Mouse (Mus musculus) midbrain, embryonic 14.5 days (tissue): ENCODE data around the gene Dnm3. TPM values are rescaled to one million over a fixed set of nuclear protein-coding genes. Genes with fewer than 3 reads are reported as not detected.

Experiments
- ATAC-seq: fragments of 200-750 bp; cut with Nextera tagmentation; 2 replicates; pipeline ENCODE4 v1.8.0; 2017; ENCODE audit warnings: moderate number of reproducible peaks, moderate library complexity; ENCODE audit not compliant: low FRiP score, low TSS enrichment
- DNase-seq: peaks from one replicate; pipeline ENCODE4 v3.0.0-alpha.2; 2015
- H3K27ac ChIP-seq: fragments of 300-500 bp; sonication (generic); replicated peaks from 2 replicates; pipeline ENCODE4 v1.5.1; 2014; ENCODE audit warnings: mild to moderate bottlenecking, low read depth, low read length, moderate library complexity
- H3K27me3 ChIP-seq: fragments of 300-500 bp; sonication (generic); 2 replicates; pipeline ENCODE4 v1.6.1; 2014; ENCODE audit warnings: low read length, control low read depth, mixed read lengths; ENCODE audit not compliant: control insufficient read depth, insufficient read depth
- H3K36me3 ChIP-seq: fragments of 300-500 bp; sonication (generic); 2 replicates; pipeline ENCODE4 v1.6.1; 2014; ENCODE audit warnings: low read length, control low read depth; ENCODE audit not compliant: control insufficient read depth, insufficient read depth
- H3K4me1 ChIP-seq: fragments of 300-500 bp; sonication (generic); 2 replicates; pipeline ENCODE4 v1.6.1; 2014; ENCODE audit warnings: mild to moderate bottlenecking, antibody characterized with exemption, low read length, control low read depth; ENCODE audit not compliant: control insufficient read depth, insufficient read depth
- H3K4me2 ChIP-seq: fragments of 300-500 bp; sonication (generic); 2 replicates; pipeline ENCODE4 v1.6.1; 2014; ENCODE audit warnings: mild to moderate bottlenecking, low read length, moderate library complexity
- H3K4me3 ChIP-seq: fragments of 300-500 bp; sonication (generic); replicated peaks from 2 replicates; pipeline ENCODE4 v1.5.1; 2014; ENCODE audit warnings: low read depth, low read length
- H3K9ac ChIP-seq: fragments of 300-500 bp; sonication (generic); replicated peaks from 2 replicates; pipeline ENCODE4 v1.6.1; 2014; ENCODE audit warnings: mild to moderate bottlenecking, low read length, moderate library complexity
- H3K9me3 ChIP-seq: fragments of 300-500 bp; sonication (generic); 2 replicates; pipeline ENCODE4 v1.6.1; 2016; ENCODE audit warnings: low read length, control low read depth, mixed read lengths; ENCODE audit not compliant: control insufficient read depth
- WGBS: fragments of 180-500 bp; shearing (Covaris S2); extraction: QIAGEN DNeasy Blood & Tissue Kit; methylation state at CpG from one replicate; pipeline ENCODE4 v1.1.7; 2014; 5-methylcytosine and 5-hydroxymethylcytosine counted together
- polyA plus RNA-seq: library from polyadenylated mRNA; unstranded; fragments of >200 nt; fragmentation: Nextera tagmentation; extraction: Ambion mirVana; gene quantifications from 2 replicates; pipeline ENCODE4 v1.2.1, GENCODE M21; 2014

Dnm3 gene
- polyA plus RNA-seq, 1 experiment from 2014 or later, result 62.0 TPM

DNA sequence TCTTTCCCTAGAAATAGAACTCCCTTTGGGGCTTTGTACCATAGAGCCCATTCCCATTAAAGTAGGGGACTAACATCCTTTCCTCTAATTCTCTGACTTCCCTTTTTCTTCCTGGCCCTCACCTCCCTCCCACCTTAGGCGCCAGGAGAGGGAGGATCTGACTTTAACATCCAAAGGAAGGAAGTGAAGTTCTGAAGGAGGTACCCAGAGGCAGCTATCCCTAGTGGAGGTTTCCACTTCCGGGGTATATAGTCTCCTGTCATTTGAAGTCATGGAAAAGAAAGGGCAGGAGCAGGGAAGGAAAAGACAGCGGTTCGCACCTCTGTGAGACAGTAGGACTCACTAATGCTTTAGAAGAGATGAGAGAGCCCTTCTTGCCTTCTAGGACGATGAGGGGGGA, 478.5 kb downstream of the Dnm3 start:
- 46% methylated on average over 5 of the region's 5 CpGs for WGBS
- 0 out of 2 replicates have a peak, but pooled peaks cover 3% of the 10 kb centered on the region for H3K36me3 ChIP-seq
- no peak overlapping the region for H3K4me3 ChIP-seq
- DNase-seq, result no peak
- H3K27ac ChIP-seq, result no peak overlapping the region; the same call in 1 of the 2 replicates
- no peak overlapping the region for H3K9ac ChIP-seq
- no peaks in the 10 kb centered on the region for H3K9me3 ChIP-seq
- no peak overlapping the region for H3K4me2 ChIP-seq
- ATAC-seq, result no peak
- no peaks in the 10 kb centered on the region for H3K27me3 ChIP-seq
- H3K4me1 ChIP-seq, result 0 out of 2 replicates have a peak, but pooled peaks cover 4% of the 10 kb centered on the region

GRCm38 (mm10) chr1:161998781-161999180, 479.1 kb downstream of the Dnm3 start:
- H3K36me3 ChIP-seq, result 0 out of 2 replicates have a peak, but pooled peaks cover 3% of the 10 kb centered on the region
- ATAC-seq (no peak), DNase-seq (no peak)
- no peaks in the 10 kb centered on the region for H3K27me3 ChIP-seq
- no peak overlapping the region for H3K4me2 ChIP-seq
- H3K9me3 ChIP-seq, result no peaks in the 10 kb centered on the region
- H3K27ac ChIP-seq, result no peak overlapping the region
- no peaks in the 10 kb centered on the region for H3K4me1 ChIP-seq
- no peak overlapping the region for H3K9ac ChIP-seq
- WGBS, result 76% methylated on average over 4 of the region's 4 CpGs
- H3K4me3 ChIP-seq, result no peak overlapping the region

DNA sequence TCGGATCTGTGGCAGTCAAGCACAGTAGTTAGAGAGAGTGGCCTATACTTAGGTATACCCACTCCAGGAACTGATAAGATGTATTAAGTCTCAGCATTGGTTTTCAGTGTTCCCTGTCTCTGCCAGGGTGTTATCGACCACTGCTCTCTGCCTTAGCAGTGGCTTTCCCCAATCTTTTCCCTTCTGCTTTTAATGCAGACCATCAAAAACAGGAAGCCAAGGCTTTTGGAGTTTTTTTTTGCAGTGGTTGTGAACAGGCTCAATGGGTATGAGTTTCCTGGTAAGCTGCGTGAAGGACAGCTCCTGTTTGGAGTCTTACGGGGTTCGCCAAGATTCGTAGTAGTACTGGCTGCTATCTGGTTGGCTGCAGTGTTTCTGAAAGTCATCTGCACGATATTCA, 485.4 kb downstream of the Dnm3 start:
- Histone ChIP-seq H3K27me3 (no peaks in the 10 kb centered on the region), H3K4me1 (no peaks in the 10 kb centered on the region), H3K36me3 (no peaks in the 10 kb centered on the region), H3K27ac (no peak overlapping the region), H3K9ac (no peak overlapping the region), H3K9me3 (no peaks in the 10 kb centered on the region), H3K4me3 (no peak overlapping the region), H3K4me2 (no peak overlapping the region)
- no peak for DNase-seq
- WGBS, result 95% methylated on average over 7 of the region's 7 CpGs
- ATAC-seq, result no peak

DNA sequence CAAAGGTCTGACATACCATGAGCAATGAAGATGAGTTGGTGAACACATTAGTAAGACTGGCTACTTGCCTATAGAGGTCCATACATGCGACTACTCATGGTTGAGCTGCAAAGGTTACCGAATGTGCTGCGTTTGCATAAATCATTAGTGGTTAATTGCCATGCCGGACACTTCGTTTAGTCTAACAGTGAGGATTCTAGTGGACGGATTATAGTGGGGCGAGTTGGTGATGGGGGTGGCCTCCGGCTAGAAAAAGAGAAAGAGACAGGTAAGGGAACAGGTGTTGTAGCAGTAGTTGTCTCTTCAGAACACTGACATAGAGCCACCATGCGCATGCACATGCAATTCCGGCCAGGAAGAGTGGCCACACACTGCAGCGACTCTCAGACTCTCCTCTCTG, 486.0 kb downstream of the Dnm3 start:
- no peaks in the 10 kb centered on the region for H3K36me3 ChIP-seq
- no peak for DNase-seq
- no peaks in the 10 kb centered on the region for H3K4me1 ChIP-seq
- no peak overlapping the region for H3K27ac ChIP-seq
- no peak overlapping the region for H3K9ac ChIP-seq
- no peaks in the 10 kb centered on the region for H3K27me3 ChIP-seq
- H3K9me3 ChIP-seq, result no peaks in the 10 kb centered on the region
- no peak overlapping the region for H3K4me2 ChIP-seq
- WGBS, result 95% methylated on average over 11 of the region's 11 CpGs
- ATAC-seq, result no peak
- no peak overlapping the region for H3K4me3 ChIP-seq

GRCm38 (mm10) chr1:161990684-161991578, 486.9 kb downstream of the Dnm3 start:
- H3K4me1 ChIP-seq, result no peaks in the 10 kb centered on the region
- DNase-seq (peak; percentile 41), ATAC-seq (no peak)
- no peaks in the 10 kb centered on the region for H3K9me3 ChIP-seq
- no peaks in the 10 kb centered on the region for H3K27me3 ChIP-seq
- no peak overlapping the region for H3K9ac ChIP-seq
- H3K36me3 ChIP-seq, result no peaks in the 10 kb centered on the region
- no peak overlapping the region for H3K4me3 ChIP-seq
- H3K27ac ChIP-seq, result no peak overlapping the region
- 71% methylated on average over 10 of the region's 10 CpGs for WGBS
- H3K4me2 ChIP-seq, result no peak overlapping the region

GRCm38 (mm10) chr1:161983979-161984566, 493.8 kb downstream of the Dnm3 start:
- Histone ChIP-seq H3K9me3 (no peaks in the 10 kb centered on the region), H3K36me3 (no peaks in the 10 kb centered on the region), H3K4me1 (no peaks in the 10 kb centered on the region), H3K27me3 (no peaks in the 10 kb centered on the region), H3K4me2 (no peak overlapping the region), H3K9ac (no peak overlapping the region), H3K27ac (no peak overlapping the region), H3K4me3 (no peak overlapping the region)
- WGBS, result 41% methylated on average over 4 of the region's 4 CpGs
- DNase-seq (no peak), ATAC-seq (no peak)

DNA sequence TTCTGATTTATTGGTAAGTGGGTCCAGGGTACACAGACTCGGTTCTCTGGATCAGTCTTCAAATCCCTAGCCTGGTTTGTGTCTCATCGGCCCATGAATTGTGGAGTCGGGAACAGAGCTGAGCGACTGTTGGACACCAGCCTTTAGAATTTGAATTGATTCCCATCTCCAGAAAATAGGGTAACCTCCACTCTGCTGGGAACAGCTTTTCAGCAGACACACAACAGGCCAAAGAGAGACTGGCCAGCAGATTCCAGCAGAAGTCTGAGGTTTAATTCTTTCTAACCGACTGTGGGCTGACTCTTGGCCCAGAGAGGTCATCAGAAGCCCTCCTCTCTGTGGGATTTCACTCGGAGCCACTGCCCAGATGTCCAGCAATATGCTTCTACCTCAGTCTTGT, 494.4 kb downstream of the Dnm3 start:
- Histone ChIP-seq H3K9me3 (no peaks in the 10 kb centered on the region), H3K27me3 (no peaks in the 10 kb centered on the region), H3K4me3 (no peak overlapping the region), H3K27ac (no peak overlapping the region), H3K4me1 (no peaks in the 10 kb centered on the region), H3K4me2 (no peak overlapping the region), H3K36me3 (no peaks in the 10 kb centered on the region), H3K9ac (no peak overlapping the region)
- no peak for ATAC-seq
- 72% methylated on average over 6 of the region's 6 CpGs for WGBS
- DNase-seq, result no peak

DNA sequence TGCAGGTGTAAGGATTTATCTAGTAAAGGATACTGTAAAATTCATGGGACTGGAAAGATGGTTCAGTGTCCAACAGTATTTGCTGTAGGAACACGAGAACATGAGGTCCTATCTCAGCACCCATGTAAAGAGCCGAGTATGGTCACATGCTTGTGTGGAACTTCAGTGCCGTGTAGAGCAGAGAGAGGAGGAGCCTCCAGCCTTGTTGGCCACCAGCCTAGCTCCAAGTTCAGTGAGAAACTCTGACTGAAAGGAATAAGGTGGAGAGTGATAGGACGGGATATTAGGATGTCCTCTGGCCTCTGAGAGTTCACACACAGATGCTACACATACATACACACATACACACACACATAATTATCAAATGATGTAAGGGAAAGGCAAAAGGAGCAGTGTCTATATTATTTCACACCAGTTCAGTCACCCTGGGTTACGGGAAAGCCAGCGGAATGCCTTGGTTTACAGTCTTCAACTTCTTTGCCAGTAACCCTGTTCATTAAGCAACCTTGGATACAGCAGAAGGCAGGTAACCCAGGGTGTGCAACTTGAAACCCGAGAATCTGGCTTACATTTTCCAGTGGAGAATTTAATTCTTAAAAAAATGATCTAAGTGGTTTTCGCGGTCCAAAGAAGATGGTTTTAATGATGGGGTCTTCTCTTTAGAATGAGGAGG, 497.1 kb downstream of the Dnm3 start:
- Histone ChIP-seq H3K9ac (no peak overlapping the region), H3K36me3 (no peaks in the 10 kb centered on the region), H3K4me3 (no peak overlapping the region), H3K4me1 (no peaks in the 10 kb centered on the region), H3K4me2 (no peak overlapping the region), H3K27me3 (no peaks in the 10 kb centered on the region), H3K9me3 (no peaks in the 10 kb centered on the region), H3K27ac (no peak overlapping the region)
- ATAC-seq (no peak), DNase-seq (no peak)
- WGBS, result 90% methylated on average over 9 of the region's 9 CpGs
